Mouse (Mus musculus) ES-E14 (cell line): Measurements from ENCODE around the gene Fbxo11.
"Not testable (repeated sequence)": the region's sequence is repeated elsewhere in the genome, so short reads cannot be mapped to it uniquely, and the experiment has no call there.

Source experiments
- CHD2 ChIP-seq: IDR thresholded peaks from 2 replicates; pipeline ENCODE4 v1.6.1; 2014; ENCODE audit warnings: mild to moderate bottlenecking, low read depth, low read length, inconsistent platforms
- HCFC1 ChIP-seq: IDR thresholded peaks from 2 replicates; pipeline ENCODE4 v1.6.1; 2012; ENCODE audit warnings: low read length, inconsistent platforms, borderline replicate concordance; ENCODE audit not compliant: insufficient read depth
- MAFK ChIP-seq: IDR thresholded peaks from 2 replicates; pipeline ENCODE4 v1.6.1; 2014; ENCODE audit warnings: mild to moderate bottlenecking, low read depth, low read length, inconsistent platforms; ENCODE audit not compliant: insufficient read depth
- ZC3H11A ChIP-seq: IDR thresholded peaks from 2 replicates; pipeline ENCODE4 v1.6.1; 2012; ENCODE audit warnings: low read depth, mild to moderate bottlenecking, inconsistent platforms, low read length, borderline replicate concordance
- ZNF384 ChIP-seq: IDR thresholded peaks from 2 replicates; pipeline ENCODE4 v1.6.1; 2012; ENCODE audit warnings: low read depth, low read length, inconsistent platforms

- not testable (repeated sequence) for TF ChIP-seq ZC3H11A, CHD2, ZNF384, MAFK, HCFC1
These were observed 105.2 kb downstream of the Fbxo11 start for GRCm38 (mm10) chr17:87959931-87960330.
